Mouse (Mus musculus) G1E (cell line): Measurements from ENCODE around the gene Aspdh. TPM values are rescaled to one million over a fixed set of nuclear protein-coding genes. Genes with fewer than 3 reads are reported as not detected.

ENCODE experiments used
- ATAC-seq: 2 replicates; pipeline ENCODE4 v1.8.0; 2016; ENCODE audit warnings: mild to moderate bottlenecking; ENCODE audit not compliant: insufficient number of reproducible peaks, poor library complexity, low FRiP score, severe bottlenecking; ENCODE audit errors: extremely low read depth
- DNase-seq: peaks from one replicate; pipeline ENCODE4 v3.0.0; 2012; ENCODE audit warnings: low spot score
- H3K27me3 ChIP-seq: 2 replicates; pipeline ENCODE4 v1.6.1; 2012; ENCODE audit warnings: mild to moderate bottlenecking, low read length, inconsistent platforms; ENCODE audit not compliant: insufficient read depth
- H3K36me3 ChIP-seq: replicated peaks from 2 replicates; pipeline ENCODE3; 2012; ENCODE audit warnings: mild to moderate bottlenecking, inconsistent platforms
- H3K4me1 ChIP-seq: 2 replicates; pipeline ENCODE4 v1.6.1; 2012; ENCODE audit warnings: low read depth, low read length, inconsistent platforms, mixed read lengths; ENCODE audit not compliant: insufficient read depth
- H3K4me3 ChIP-seq: 2 replicates; pipeline ENCODE4 v1.5.1; 2012; ENCODE audit warnings: low read depth, mild to moderate bottlenecking, inconsistent platforms, low read length, moderate library complexity, mixed read lengths
- H3K9me3 ChIP-seq: replicated peaks from 2 replicates; pipeline ENCODE4 v1.6.1; 2012; ENCODE audit warnings: inconsistent platforms
- CTCF ChIP-seq: IDR thresholded peaks from 2 replicates; pipeline ENCODE4 v1.5.1; 2012; ENCODE audit warnings: low read depth, low read length, inconsistent platforms, mixed read lengths
- GATA1 ChIP-seq: IDR thresholded peaks from 2 replicates; pipeline ENCODE4 v1.6.1; 2012; ENCODE audit warnings: borderline replicate concordance, low read length, inconsistent platforms, mixed read lengths
- GATA2 ChIP-seq: IDR thresholded peaks from 2 replicates; pipeline ENCODE4 v1.6.1; 2012; ENCODE audit warnings: low read depth, low read length, inconsistent platforms, borderline replicate concordance
- POLR2AphosphoS5 ChIP-seq: IDR thresholded peaks from 2 replicates; pipeline ENCODE4 v1.6.1; 2012; ENCODE audit warnings: low read depth, low read length, inconsistent platforms; ENCODE audit not compliant: insufficient replicate concordance
- TAL1 ChIP-seq: conservative IDR thresholded peaks from 2 replicates; pipeline ENCODE4 v1.6.1; 2012; ENCODE audit warnings: low read depth, low read length, inconsistent platforms, mixed read lengths
- polyA plus RNA-seq: library from polyadenylated mRNA; stranded (reverse); fragments of >175 nt; gene quantifications from 2 replicates; pipeline ENCODE4 v1.2.3, GENCODE M21; 2012
- total RNA-seq, 2 experiments: library from RNA; stranded (forward) in 1 of 2; stranded (reverse) in 1 of 2; fragments of 200-1000 nt in 1 of 2; fragments of >200 nt in 1 of 2; fragmentation: Nextera tagmentation in 1 of 2; gene quantifications; 2 replicates each; pipeline ENCODE4 v1.2.3; 2014 to 2017

The Aspdh gene
- total and polyA plus RNA-seq, 3 experiments = not detected

DNA sequence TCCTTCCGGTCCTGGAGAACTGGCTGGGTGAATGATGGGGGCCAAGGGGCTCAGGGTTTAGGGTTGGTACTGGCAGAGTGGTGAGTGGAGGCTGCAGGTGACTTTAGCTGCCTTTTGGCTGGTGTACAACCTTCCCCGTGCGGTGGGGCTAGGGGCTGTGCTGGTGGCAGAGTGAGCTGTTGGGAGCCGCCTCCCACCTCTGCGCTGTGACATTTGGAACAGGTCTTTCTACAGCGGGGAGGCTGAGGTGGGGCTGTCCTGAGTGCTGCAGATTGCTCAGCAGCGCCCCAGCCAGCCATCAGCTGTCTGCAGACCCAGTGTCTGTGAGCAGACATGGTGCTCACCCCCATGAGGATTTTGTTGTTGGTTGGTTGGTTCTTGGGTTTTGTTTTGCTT lies 19.7 kb upstream of the Aspdh start:
- TF ChIP-seq GATA1 = no peak
- no peak for TF ChIP-seq GATA2
- no peak for TF ChIP-seq POLR2AphosphoS5
- no peak for TF ChIP-seq CTCF
- no peak for TF ChIP-seq TAL1
- ATAC-seq = no peak
- H3K4me1 ChIP-seq = no peaks in the 10 kb centered on the region; the same call in 1 of the 2 replicates

DNA sequence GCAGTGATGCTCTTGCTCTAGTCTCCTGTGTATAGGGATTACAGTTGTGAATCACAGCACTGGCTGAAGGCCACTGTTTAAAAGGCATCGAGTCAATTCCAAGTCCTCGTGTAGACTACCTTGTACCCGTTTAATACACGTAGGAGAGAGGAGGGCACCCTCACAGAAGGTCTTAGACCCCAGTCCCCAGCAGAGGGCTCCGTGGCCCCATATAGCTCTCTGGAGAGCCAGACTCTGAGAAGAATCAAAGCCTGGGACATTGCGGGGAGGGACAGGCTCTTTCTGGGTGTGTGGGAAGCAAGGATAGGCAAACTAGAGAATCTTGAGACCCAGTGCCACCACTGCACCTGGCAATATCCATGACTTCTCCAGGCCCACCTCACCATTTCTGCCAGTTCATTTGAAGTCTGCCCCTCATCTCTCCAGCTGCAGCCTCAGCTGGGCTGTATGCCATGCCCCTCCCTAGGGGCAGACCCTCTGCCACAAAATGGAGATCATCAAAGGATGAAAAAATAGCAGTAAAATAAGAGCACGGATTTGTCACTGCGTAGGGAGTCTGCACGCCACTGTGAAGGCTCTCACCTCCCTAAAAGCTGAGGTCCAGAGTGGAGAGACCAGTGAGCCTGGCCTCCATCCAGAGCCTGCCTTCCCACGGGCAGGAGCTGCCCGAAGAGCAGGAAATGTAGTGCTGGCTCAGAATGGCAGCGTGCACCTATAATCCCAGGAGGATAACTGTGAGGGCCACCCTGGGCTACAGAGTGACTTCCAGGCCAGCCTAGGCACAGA lies 18.9 kb upstream of the Aspdh start:
- Histone ChIP-seq H3K4me3 (no peak overlapping the region), H3K9me3 (no peaks in the 10 kb centered on the region), H3K27me3 (peaks cover 38% of the 10 kb centered on the region; the same call in 1 of the 2 replicates), H3K4me1 (no peaks in the 10 kb centered on the region; the same call in 1 of the 2 replicates), H3K36me3 (no peaks in the 10 kb centered on the region)
- no peak for DNase-seq
- ATAC-seq = no peak
- TF ChIP-seq POLR2AphosphoS5 (no peak), TAL1 (no peak), CTCF (no peak), GATA2 (no peak), GATA1 (no peak)

More for the DNA sequence above, 19.7 kb upstream of the Aspdh start:
- Histone ChIP-seq H3K36me3 (no peaks in the 10 kb centered on the region), H3K9me3 (no peaks in the 10 kb centered on the region), H3K27me3 (peaks cover 38% of the 10 kb centered on the region), H3K4me3 (no peak overlapping the region)
- no peak for DNase-seq

DNA sequence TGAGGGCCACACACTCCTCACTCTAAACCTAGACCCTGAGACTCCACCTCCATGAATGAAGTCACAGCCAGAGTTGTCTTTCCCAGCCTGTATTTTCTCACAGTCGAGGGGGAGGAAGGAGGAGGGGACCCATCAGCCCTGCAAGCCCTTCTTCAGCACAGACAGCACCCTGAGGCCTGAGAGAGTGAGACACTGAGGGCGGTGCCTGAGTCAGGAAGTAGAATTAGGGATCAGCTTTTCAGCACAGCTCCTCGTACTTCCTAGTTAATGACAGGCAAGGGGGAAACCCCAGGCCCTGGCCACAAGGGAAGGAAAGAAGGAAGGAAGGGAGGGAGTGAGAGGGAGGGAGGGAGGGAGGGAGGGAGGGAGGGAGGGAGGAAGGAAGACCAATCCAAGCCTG lies 11.9 kb upstream of the Aspdh start:
- H3K27me3 ChIP-seq = peaks cover 17% of the 10 kb centered on the region; the same call in 1 of the 2 replicates
- no peak overlapping the region for H3K4me3 ChIP-seq
- TF ChIP-seq TAL1 = no peak
- no peak for TF ChIP-seq GATA1
- TF ChIP-seq CTCF = no peak
- TF ChIP-seq POLR2AphosphoS5 = no peak
- TF ChIP-seq GATA2 = no peak
- DNase-seq (no peak), ATAC-seq (no peak)
- H3K9me3 ChIP-seq = no peaks in the 10 kb centered on the region
- no peaks in the 10 kb centered on the region for H3K36me3 ChIP-seq
- peaks cover 5% of the 10 kb centered on the region for H3K4me1 ChIP-seq

DNA sequence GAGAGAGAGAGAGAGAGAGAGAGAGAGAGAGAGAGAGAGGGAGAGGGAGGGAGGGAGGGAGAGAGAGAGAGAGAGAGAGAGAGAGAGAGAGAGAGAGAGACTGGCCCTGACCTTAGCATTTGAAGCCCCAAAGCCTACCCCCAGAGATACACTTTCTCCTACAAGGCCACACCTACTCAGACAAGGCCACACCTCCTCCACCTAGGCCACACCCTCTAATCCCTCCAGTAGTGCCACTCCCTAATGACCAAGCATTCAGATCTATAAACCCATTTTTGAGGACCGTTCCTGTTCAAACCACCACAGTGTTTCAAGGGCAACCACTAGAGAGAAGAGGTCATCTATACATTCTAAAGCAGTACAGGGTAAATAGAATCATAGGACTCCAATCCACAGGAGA lies 8.9 kb upstream of the Aspdh start:
- peaks cover 2% of the 10 kb centered on the region; the same call in 1 of the 2 replicates for H3K9me3 ChIP-seq
- TF ChIP-seq POLR2AphosphoS5 (no peak), TAL1 (no peak), CTCF (no peak), GATA1 (no peak), GATA2 (no peak)
- peaks cover 30% of the 10 kb centered on the region; the same call in 1 of the 2 replicates for H3K27me3 ChIP-seq
- DNase-seq (no peak), ATAC-seq (no peak)
- no peaks in the 10 kb centered on the region for H3K36me3 ChIP-seq
- no peak overlapping the region for H3K4me3 ChIP-seq
- H3K4me1 ChIP-seq = peaks cover 5% of the 10 kb centered on the region

DNA sequence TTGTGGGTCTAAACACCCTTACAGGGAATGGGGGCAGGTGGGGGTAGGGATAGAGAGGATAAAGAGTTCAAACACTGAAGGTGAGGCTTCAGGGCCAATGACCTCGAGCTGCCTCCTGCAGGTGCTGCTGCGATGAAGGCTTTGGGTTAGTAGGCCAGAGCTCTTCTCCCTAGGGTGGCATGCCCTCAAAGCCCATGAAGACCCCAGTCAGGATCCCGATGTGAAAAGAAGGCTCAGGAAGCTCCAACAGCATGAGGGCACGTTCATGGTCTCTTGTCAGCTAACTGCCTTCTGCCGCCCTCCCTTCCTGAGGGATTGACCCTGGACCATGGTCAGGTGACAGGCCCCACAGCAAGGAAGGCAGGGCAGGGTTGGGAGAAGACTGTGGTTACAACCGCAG lies 5.1 kb upstream of the Aspdh start:
- Histone ChIP-seq H3K27me3 (peaks cover 28% of the 10 kb centered on the region; the same call in 1 of the 2 replicates), H3K4me1 (peaks cover 7% of the 10 kb centered on the region), H3K36me3 (no peaks in the 10 kb centered on the region), H3K9me3 (peaks cover 12% of the 10 kb centered on the region; the same call in 1 of the 2 replicates), H3K4me3 (no peak overlapping the region)
- DNase-seq (no peak), ATAC-seq (no peak)
- TF ChIP-seq GATA1 (no peak), TAL1 (no peak), POLR2AphosphoS5 (no peak), CTCF (no peak), GATA2 (no peak)

DNA sequence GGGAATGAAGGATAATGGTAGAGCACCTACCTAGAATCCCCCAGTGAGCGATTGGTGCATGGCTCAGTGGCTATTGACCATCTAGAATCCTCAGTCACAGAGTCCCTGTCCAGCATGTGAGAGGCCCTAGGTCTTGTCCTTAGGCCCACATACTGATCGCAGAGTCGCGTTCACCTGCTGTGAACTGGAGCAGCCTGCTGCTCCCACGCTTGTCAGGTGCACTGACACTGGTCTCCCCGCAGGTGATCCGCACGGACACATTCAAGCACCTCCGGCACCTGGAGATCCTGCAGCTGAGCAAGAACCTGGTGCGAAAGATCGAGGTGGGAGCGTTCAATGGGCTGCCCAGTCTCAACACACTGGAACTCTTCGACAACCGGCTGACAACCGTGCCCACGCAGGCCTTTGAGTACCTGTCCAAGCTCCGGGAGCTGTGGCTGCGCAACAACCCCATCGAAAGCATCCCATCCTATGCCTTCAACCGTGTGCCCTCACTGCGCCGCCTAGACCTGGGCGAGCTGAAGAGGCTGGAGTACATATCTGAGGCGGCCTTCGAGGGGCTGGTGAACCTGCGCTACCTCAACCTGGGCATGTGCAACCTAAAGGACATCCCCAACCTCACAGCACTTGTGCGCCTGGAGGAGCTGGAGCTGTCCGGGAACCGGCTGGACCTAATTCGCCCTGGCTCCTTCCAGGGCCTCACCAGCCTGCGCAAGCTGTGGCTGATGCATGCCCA lies 4.3 kb upstream of the Aspdh start:
- peaks cover 7% of the 10 kb centered on the region for H3K4me1 ChIP-seq
- TF ChIP-seq GATA2 = no peak
- no peaks in the 10 kb centered on the region for H3K36me3 ChIP-seq

More for the DNA sequence above, 4.3 kb upstream of the Aspdh start:
- H3K4me3 ChIP-seq = no peak overlapping the region
- peaks cover 28% of the 10 kb centered on the region; the same call in 1 of the 2 replicates for H3K27me3 ChIP-seq
- peaks cover 12% of the 10 kb centered on the region; the same call in 1 of the 2 replicates for H3K9me3 ChIP-seq
- ATAC-seq (no peak), DNase-seq (no peak)
